Mouse (Mus musculus): ENCODE data around the gene Ranbp2. TPM values are rescaled to one million over a fixed set of nuclear protein-coding genes. Genes with fewer than 3 reads are reported as not detected.

Gene Ranbp2
- polyA plus RNA-seq, 1 experiment, result 19.9 TPM

DNA sequence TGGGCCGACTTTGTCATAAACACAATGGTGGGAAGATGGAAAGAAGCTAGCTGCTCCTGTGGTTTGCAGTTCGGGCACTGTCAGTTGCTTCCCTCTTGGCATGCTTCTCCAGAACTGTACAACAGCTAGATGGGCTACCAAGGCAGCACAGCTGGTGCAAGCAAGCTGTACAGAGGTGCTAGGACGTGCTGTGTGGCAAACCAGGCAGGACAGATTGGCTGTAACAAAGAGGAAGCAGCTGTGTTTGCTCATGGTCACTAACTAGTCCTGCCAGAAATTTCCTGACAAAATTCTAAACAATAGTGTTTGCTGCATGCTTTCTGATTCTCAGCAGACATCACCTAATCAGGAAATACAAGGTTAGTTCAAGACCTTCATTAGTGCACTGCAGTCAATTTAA lies 30.0 kb upstream of the Ranbp2 start:
- no peaks in the 10 kb centered on the region; the same call in 1 of the 2 replicates for H3K4me1 ChIP-seq (ENCODE audit: control insufficient read depth, insufficient read depth, low read length)
- no peak overlapping the region for H3K4me3 ChIP-seq (replicated peaks; ENCODE audit: control insufficient read depth, low read depth, low read length)
- no peak overlapping the region for H3K27ac ChIP-seq (ENCODE audit: control insufficient read depth, insufficient read depth, low read depth, low read length, poor library complexity)
- 40% methylated on average over 3 of the region's 3 CpGs for WGBS
- no peak for TF ChIP-seq POLR2A (IDR thresholded peaks at IDR 0.05; ENCODE audit: borderline replicate concordance, control insufficient read depth, low read depth, low read length)
- TF ChIP-seq CTCF (IDR thresholded peaks at IDR 0.05; ENCODE audit: control insufficient read depth, insufficient read depth, low read length), result no peak

DNA sequence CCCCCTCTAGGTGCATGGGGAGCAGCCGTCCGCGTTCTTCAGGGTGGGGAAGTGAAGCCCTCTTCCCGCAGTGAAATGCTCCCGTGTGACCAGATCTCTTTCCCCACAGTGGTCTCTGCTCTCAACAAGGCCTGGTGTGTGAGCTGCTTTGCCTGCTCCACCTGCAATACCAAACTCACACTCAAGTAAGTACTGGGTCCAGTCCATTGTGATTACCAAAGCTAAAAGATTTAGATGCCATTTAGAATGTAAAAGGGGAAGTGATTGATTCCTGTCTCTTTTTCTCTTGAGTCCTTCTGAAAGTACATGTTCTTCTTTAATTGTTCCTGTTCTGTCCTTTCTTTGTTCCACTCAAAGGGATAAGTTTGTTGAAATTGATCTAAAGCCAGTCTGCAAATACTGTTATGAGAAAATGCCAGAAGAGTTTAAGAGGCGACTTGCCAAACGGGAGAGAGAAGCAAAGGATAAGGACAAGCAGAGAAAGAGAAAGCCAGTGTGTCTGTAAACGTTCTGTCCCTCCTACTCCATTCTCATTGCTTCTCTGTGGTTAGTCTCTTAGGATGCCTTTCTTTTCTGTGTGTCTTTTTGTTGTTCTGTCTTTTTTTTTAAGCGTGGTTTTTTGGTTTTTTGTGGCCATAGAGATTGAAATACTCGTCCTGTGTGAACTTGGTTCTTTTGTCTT lies 28.3 kb upstream of the Ranbp2 start:
- Histone ChIP-seq H3K27ac (ENCODE audit: control insufficient read depth, insufficient read depth, low read depth, low read length, poor library complexity) (no peak overlapping the region), H3K4me3 (replicated peaks; ENCODE audit: control insufficient read depth, low read depth, low read length) (no peak overlapping the region), H3K4me1 (ENCODE audit: control insufficient read depth, insufficient read depth, low read length) (no peaks in the 10 kb centered on the region)
- 78% methylated on average over 10 of the region's 10 CpGs for WGBS
- no peak for TF ChIP-seq CTCF (IDR thresholded peaks at IDR 0.05; ENCODE audit: control insufficient read depth, insufficient read depth, low read length)

DNA sequence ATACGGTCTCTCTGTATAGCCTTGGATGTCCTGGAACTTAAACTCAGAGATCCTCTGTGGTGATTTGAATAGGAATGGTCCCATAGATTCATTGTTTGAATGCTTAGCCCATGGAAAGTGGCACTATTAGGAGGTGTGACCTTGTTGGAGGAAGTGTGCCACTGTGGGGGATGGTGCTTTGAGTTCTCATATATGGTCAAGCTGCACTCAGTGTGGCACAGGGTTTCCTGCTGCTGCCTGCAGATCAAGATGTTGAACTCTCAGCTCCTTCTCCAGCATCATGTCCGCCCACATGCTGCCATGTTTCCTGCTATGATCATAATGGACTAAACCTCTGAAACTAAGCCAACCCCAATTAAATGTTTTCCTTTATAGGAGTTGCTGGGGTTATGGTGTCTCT lies 18.8 kb upstream of the Ranbp2 start:
- Histone ChIP-seq H3K4me1 (ENCODE audit: control insufficient read depth, insufficient read depth, low read length) (no peaks in the 10 kb centered on the region), H3K27ac (ENCODE audit: control insufficient read depth, insufficient read depth, low read depth, low read length, poor library complexity) (no peak overlapping the region), H3K4me3 (replicated peaks; ENCODE audit: control insufficient read depth, low read depth, low read length) (no peak overlapping the region)
- TF ChIP-seq POLR2A (IDR thresholded peaks at IDR 0.05; ENCODE audit: borderline replicate concordance, control insufficient read depth, low read depth, low read length) (no peak), CTCF (IDR thresholded peaks at IDR 0.05; ENCODE audit: control insufficient read depth, insufficient read depth, low read length) (no peak)
- WGBS, result 77% methylated on average over 2 of the region's 2 CpGs

DNA sequence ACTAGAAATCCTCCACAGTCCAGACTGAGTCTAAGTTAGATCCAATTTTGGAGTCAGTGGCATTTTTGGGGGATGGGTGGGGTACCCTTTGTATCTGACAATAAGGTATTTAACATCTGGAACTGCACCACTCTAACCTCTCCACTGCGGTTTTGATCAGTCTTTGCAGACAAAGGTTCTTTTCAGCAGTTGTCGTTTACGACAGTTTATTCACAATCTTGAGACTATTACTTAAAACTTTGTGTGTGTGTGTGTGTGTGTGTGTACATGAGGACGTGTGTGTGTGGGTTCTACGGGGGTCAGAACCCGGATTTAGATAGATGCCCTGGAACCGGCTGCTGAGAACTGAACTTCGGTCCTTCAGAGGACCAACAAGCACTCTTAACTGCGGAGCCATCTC lies 870 bp upstream of the Ranbp2 start:
- H3K4me1 ChIP-seq (ENCODE audit: control insufficient read depth, insufficient read depth, low read length), result no peaks in the 10 kb centered on the region; the same call in 1 of the 2 replicates

DNA sequence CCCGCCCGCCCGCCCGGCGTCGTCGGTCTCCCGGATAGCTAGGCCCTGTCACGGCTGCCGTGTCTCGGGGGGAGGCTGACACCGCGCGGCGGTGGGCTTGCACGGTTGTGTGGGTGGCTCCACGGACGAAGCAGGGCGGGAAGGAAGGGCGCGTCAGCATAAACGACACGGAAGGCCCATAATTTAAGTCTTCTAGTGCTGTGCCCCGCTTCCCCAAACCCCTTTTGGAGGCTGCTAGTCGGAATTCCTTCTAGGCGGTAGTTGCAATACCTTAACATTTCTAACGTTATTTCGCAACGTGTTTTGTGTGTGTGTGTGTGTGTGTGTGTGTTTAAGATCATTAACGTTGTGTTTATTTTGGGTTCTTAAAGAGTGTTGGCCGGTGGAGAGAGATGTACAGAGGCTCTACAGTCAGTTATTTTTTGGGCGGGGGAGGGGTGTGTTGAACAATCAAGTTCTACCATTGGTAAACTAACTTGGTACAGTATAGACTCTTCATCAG lies 611 bp downstream of the Ranbp2 start:
- H3K4me3 ChIP-seq (replicated peaks; ENCODE audit: control insufficient read depth, low read depth, low read length), result peak overlapping the region; percentile 95
- TF ChIP-seq POLR2A (IDR thresholded peaks at IDR 0.05; ENCODE audit: borderline replicate concordance, control insufficient read depth, low read depth, low read length) (no peak), CTCF (IDR thresholded peaks at IDR 0.05; ENCODE audit: control insufficient read depth, insufficient read depth, low read length) (no peak)
- no peaks in the 10 kb centered on the region; the same call in 1 of the 2 replicates for H3K4me1 ChIP-seq (ENCODE audit: control insufficient read depth, insufficient read depth, low read length)
- H3K27ac ChIP-seq (ENCODE audit: control insufficient read depth, insufficient read depth, low read depth, low read length, poor library complexity), result peak overlapping the region; percentile 99
- WGBS, result under 1% methylated on average over 32 of the region's 32 CpGs

More for the DNA sequence above, 870 bp upstream of the Ranbp2 start:
- under 1% methylated on average over 9 of the region's 9 CpGs for WGBS
- Histone ChIP-seq H3K27ac (ENCODE audit: control insufficient read depth, insufficient read depth, low read depth, low read length, poor library complexity) (peak overlapping the region; percentile 99), H3K4me3 (replicated peaks; ENCODE audit: control insufficient read depth, low read depth, low read length) (peak overlapping the region; percentile 95)
- TF ChIP-seq CTCF (IDR thresholded peaks at IDR 0.05; ENCODE audit: control insufficient read depth, insufficient read depth, low read length) (no peak), POLR2A (IDR thresholded peaks at IDR 0.05; ENCODE audit: borderline replicate concordance, control insufficient read depth, low read depth, low read length) (no peak)

DNA sequence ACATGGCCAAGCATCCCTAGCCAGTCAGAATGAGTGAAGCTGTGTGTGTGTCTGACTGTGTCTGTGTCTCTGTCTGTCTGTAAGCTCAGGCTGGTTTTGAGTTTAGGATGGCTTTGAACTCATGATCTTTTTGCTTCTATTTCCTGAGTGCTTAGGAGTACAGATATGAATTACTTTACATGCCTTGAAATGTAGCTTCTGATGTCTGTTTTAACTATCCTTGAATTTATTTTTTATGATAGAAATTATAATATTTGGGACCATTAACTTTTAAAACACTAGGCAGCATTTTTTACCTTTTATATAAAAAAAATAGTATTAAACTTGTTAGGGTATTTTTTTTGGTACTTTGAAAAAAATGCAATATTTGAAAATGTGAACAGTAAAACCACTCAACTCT lies 4.9 kb downstream of the Ranbp2 start:
- Histone ChIP-seq H3K4me1 (ENCODE audit: control insufficient read depth, insufficient read depth, low read length) (peaks cover 2% of the 10 kb centered on the region), H3K27ac (ENCODE audit: control insufficient read depth, insufficient read depth, low read depth, low read length, poor library complexity) (no peak overlapping the region), H3K4me3 (replicated peaks; ENCODE audit: control insufficient read depth, low read depth, low read length) (no peak overlapping the region)
- TF ChIP-seq CTCF (IDR thresholded peaks at IDR 0.05; ENCODE audit: control insufficient read depth, insufficient read depth, low read length), result no peak
- TF ChIP-seq POLR2A (IDR thresholded peaks at IDR 0.05; ENCODE audit: borderline replicate concordance, control insufficient read depth, low read depth, low read length), result no peak

DNA sequence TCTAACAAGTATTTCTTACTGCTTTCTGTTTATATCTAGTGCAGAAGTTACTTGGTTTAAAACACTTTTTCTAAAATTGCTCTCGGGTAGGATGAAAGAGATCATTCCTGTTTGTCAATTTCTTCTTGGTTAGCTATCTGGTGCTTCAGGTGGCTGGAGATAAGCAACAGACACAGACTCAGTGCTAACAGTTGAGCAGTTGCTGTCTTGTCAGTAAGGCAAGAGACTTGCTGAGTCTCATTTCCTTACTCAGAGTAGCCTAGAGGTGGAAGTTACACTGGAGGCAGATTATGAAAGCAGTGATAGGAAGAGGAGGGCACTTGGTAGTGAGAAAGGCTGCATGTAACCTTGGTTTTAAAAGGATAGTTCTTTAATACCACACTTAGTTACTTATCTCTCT lies 5.5 kb downstream of the Ranbp2 start:
- WGBS, result 29% methylated on average over 1 of the region's 1 CpGs
- TF ChIP-seq CTCF (IDR thresholded peaks at IDR 0.05; ENCODE audit: control insufficient read depth, insufficient read depth, low read length), result no peak
- TF ChIP-seq POLR2A (IDR thresholded peaks at IDR 0.05; ENCODE audit: borderline replicate concordance, control insufficient read depth, low read depth, low read length), result no peak
- Histone ChIP-seq H3K4me3 (replicated peaks; ENCODE audit: control insufficient read depth, low read depth, low read length) (no peak overlapping the region), H3K4me1 (ENCODE audit: control insufficient read depth, insufficient read depth, low read length) (peaks cover 2% of the 10 kb centered on the region), H3K27ac (ENCODE audit: control insufficient read depth, insufficient read depth, low read depth, low read length, poor library complexity) (no peak overlapping the region)

DNA sequence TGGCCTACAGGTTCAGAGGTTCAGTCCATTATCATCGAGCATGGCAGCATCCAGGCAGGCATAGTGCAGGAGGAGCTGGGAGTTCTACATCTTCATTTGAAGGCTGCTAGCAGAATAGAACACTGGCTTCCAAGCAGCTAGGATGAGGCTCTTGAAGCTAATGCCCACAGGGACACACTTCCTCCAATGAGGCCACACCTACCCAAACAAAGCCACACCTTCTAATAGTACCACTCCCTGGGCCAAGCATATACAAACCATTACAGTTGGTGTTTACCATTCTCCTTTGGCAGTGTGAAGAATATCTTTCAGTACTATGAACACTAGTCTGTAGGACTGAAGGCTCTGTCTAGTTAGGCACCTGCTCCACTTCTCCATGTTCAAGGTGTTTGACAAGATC lies 13.2 kb downstream of the Ranbp2 start:
- H3K4me1 ChIP-seq (ENCODE audit: control insufficient read depth, insufficient read depth, low read length), result no peaks in the 10 kb centered on the region
- 83% methylated on average over 1 of the region's 1 CpGs for WGBS
- no peak for TF ChIP-seq CTCF (IDR thresholded peaks at IDR 0.05; ENCODE audit: control insufficient read depth, insufficient read depth, low read length)
- no peak for TF ChIP-seq POLR2A (IDR thresholded peaks at IDR 0.05; ENCODE audit: borderline replicate concordance, control insufficient read depth, low read depth, low read length)
- no peak overlapping the region for H3K27ac ChIP-seq (ENCODE audit: control insufficient read depth, insufficient read depth, low read depth, low read length, poor library complexity)
- no peak overlapping the region for H3K4me3 ChIP-seq (replicated peaks; ENCODE audit: control insufficient read depth, low read depth, low read length)

Measured in bone marrow, adult 2 months (tissue).